25 mouse cellular contexts compared by ENCODE assay signal in the genomic region with DNA sequence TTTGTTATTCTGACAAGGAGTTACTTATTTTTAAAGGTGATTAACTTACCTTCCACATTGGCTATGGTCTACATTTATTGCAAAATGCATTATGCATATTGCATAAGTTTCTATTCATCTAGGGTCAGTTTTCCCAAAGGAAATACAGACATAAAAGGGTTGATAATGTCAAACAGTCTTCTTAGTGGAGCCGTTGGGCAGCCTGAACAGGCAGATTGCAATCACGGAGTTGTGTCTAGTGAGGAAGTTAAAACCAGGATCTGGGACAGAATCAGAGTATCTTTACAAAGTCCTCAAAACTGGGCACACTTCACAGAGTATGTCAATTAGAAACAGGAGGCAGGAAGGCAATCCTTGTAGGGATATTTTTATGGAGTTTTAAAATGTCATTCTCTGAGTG.
DNase-seq lines count a peak whose midpoint lies in the region; ATAC-seq and TF ChIP-seq lines count a peak whose summit lies in the region.
"Had no signal": no experiment of that assay in that cellular context is flagged by ENCODE, and none has a peak within 500 bp of the region (broad histone marks: within the 10 kb centered on the region; RNA-seq: fewer than 3 reads in every experiment).

No protein-coding gene starts in this region.

- no peak for TF ChIP-seq RAD21 in MEL (IDR thresholded peaks at IDR 0.05; ENCODE audit: low read depth, low read length)

- no peak overlapping the region for H3K27ac ChIP-seq in forebrain, embryonic 14.5 days (ENCODE audit: low read depth, low read length)
- no peak overlapping the region for H3K27ac ChIP-seq in forebrain, embryonic 16.5 days (ENCODE audit: low read length)
- H3K27ac ChIP-seq in hindbrain, postnatal 0 days = no peak overlapping the region
- H3K27ac ChIP-seq in hindbrain, embryonic 13.5 days = no peak overlapping the region
- H3K27ac ChIP-seq in MEL (ENCODE audit: control insufficient read depth, low read depth, low read length) = no peak overlapping the region
- H3K27ac ChIP-seq: embryonic facial prominence, embryonic 13.5 days; embryonic facial prominence, embryonic 15.5 days; forebrain, embryonic 10.5 days; forebrain, embryonic 12.5 days; forebrain, embryonic 15.5 days had no signal

- 80% methylated on average over 2 of the region's 2 CpGs for WGBS in forebrain, embryonic 14.5 days
- WGBS in forebrain, embryonic 16.5 days = 79% methylated on average over 2 of the region's 2 CpGs
- WGBS in hindbrain, postnatal 0 days = 88% methylated on average over 2 of the region's 2 CpGs
- WGBS in hindbrain, embryonic 13.5 days = 80% methylated on average over 2 of the region's 2 CpGs

- peak; percentile 42 to 56; a peak in 3 of 4 replicates for TF ChIP-seq EP300 in MEL (IDR thresholded peaks at IDR 0.05; ENCODE audit: low read depth in 1 of 2, low read length in 2 of 2)

- H3K9ac ChIP-seq in forebrain, embryonic 14.5 days (ENCODE audit: low read length) = no peak overlapping the region
- no peak overlapping the region for H3K9ac ChIP-seq in forebrain, embryonic 16.5 days (replicated peaks; ENCODE audit: low read depth, low read length)
- no peak overlapping the region for H3K9ac ChIP-seq in hindbrain, postnatal 0 days (replicated peaks; ENCODE audit: low read length)
- H3K9ac ChIP-seq in hindbrain, embryonic 13.5 days = no peak overlapping the region
- H3K9ac ChIP-seq in MEL (ENCODE audit: control insufficient read depth, low read depth, low read length, poor library complexity, severe bottlenecking) = no peak overlapping the region
- H3K9ac ChIP-seq: embryonic facial prominence, embryonic 13.5 days; embryonic facial prominence, embryonic 15.5 days; forebrain, embryonic 12.5 days; forebrain, embryonic 15.5 days had no signal

- TF ChIP-seq POLR2A in MEL (IDR thresholded peaks at IDR 0.05; ENCODE audit: control insufficient read depth in 1 of 2, insufficient read depth in 1 of 2, low read depth in 1 of 2, low read length in 2 of 2, poor library complexity in 1 of 2) = no peak

- no peak overlapping the region for H3K4me3 ChIP-seq in forebrain, embryonic 14.5 days (ENCODE audit: low read depth, low read length)
- no peak overlapping the region for H3K4me3 ChIP-seq in forebrain, embryonic 16.5 days (replicated peaks; ENCODE audit: low read length)
- H3K4me3 ChIP-seq in hindbrain, postnatal 0 days (ENCODE audit: low read length) = no peak overlapping the region
- H3K4me3 ChIP-seq in hindbrain, embryonic 13.5 days = no peak overlapping the region
- H3K4me3 ChIP-seq in MEL (ENCODE audit: control insufficient read depth in 1 of 2, insufficient read depth in 1 of 2, low read depth in 2 of 2, low read length in 2 of 2) = no peak overlapping the region
- H3K4me3 ChIP-seq: embryonic facial prominence, embryonic 13.5 days; embryonic facial prominence, embryonic 15.5 days; erythroblast, embryonic 14.5 days; forebrain, embryonic 10.5 days; forebrain, embryonic 12.5 days; forebrain, embryonic 15.5 days had no signal

- H3K79me2 ChIP-seq in MEL (ENCODE audit: control insufficient read depth, insufficient read depth, low read length, poor library complexity) = no peaks in the 10 kb centered on the region

- peak; percentile 0 for DNase-seq in forebrain, embryonic 14.5 days (ENCODE audit: low spot score)
- DNase-seq in hindbrain, postnatal 0 days (ENCODE audit: low spot score) = peak; percentile 0
- DNase-seq in MEL (ENCODE audit: low read depth, low spot score) = peak; percentile 17
- DNase-seq: adrenal gland, adult 2 months; adrenal gland, postnatal 10 days; adrenal gland, postnatal 25 days; B cell, adult 2 months; cerebellum, adult 11 months; cerebellum, adult 18-20 months; cerebellum, adult 8-10 months; cerebellum, adult 9-11 months; cerebellum, postnatal 14 days; cerebellum, postnatal 36 days; embryo, embryonic 11 days had no signal

- no peaks in the 10 kb centered on the region for H3K4me1 ChIP-seq in forebrain, embryonic 14.5 days (ENCODE audit: control insufficient read depth, insufficient read depth, low read length)
- no peaks in the 10 kb centered on the region for H3K4me1 ChIP-seq in forebrain, embryonic 16.5 days (replicated peaks; ENCODE audit: control insufficient read depth, insufficient read depth, low read length)
- no peaks in the 10 kb centered on the region for H3K4me1 ChIP-seq in hindbrain, postnatal 0 days (ENCODE audit: insufficient read depth, low read length)
- H3K4me1 ChIP-seq in hindbrain, embryonic 13.5 days (replicated peaks) = no peaks in the 10 kb centered on the region
- peaks cover 11 to 17% of the 10 kb centered on the region in 2 experiments for H3K4me1 ChIP-seq in MEL (ENCODE audit: control insufficient read depth in 1 of 2, insufficient read depth in 2 of 2, low read length in 2 of 2)
- H3K4me1 ChIP-seq: embryonic facial prominence, embryonic 13.5 days; embryonic facial prominence, embryonic 15.5 days; forebrain, embryonic 12.5 days; forebrain, embryonic 15.5 days had no signal

- H3K36me3 ChIP-seq in forebrain, embryonic 14.5 days (ENCODE audit: control insufficient read depth, insufficient read depth, low read length) = no peaks in the 10 kb centered on the region
- no peaks in the 10 kb centered on the region for H3K36me3 ChIP-seq in forebrain, embryonic 16.5 days (ENCODE audit: control insufficient read depth, insufficient read depth)
- H3K36me3 ChIP-seq in hindbrain, postnatal 0 days (ENCODE audit: insufficient read depth, low read length) = no peaks in the 10 kb centered on the region
- H3K36me3 ChIP-seq in hindbrain, embryonic 13.5 days = no peaks in the 10 kb centered on the region
- H3K36me3 ChIP-seq in MEL (ENCODE audit: control insufficient read depth in 1 of 2, insufficient read depth in 2 of 2, low read length in 2 of 2) = peaks cover 0 to 27% of the 10 kb centered on the region in 2 experiments; a peak in 2 of 4 replicates
- H3K36me3 ChIP-seq: embryonic facial prominence, embryonic 13.5 days; embryonic facial prominence, embryonic 15.5 days; forebrain, embryonic 10.5 days; forebrain, embryonic 12.5 days; forebrain, embryonic 15.5 days; G1E had no signal

- no peaks in the 10 kb centered on the region for H3K27me3 ChIP-seq in forebrain, embryonic 14.5 days (replicated peaks; ENCODE audit: control insufficient read depth, insufficient read depth, low read length)
- no peaks in the 10 kb centered on the region for H3K27me3 ChIP-seq in forebrain, embryonic 16.5 days (replicated peaks; ENCODE audit: control insufficient read depth, insufficient read depth, low read length)
- no peaks in the 10 kb centered on the region for H3K27me3 ChIP-seq in hindbrain, postnatal 0 days (ENCODE audit: insufficient read depth, low read length)
- H3K27me3 ChIP-seq in hindbrain, embryonic 13.5 days = no peaks in the 10 kb centered on the region
- H3K27me3 ChIP-seq in MEL (ENCODE audit: control insufficient read depth in 1 of 2, insufficient read depth in 2 of 2, low read length in 2 of 2) = no peaks in the 10 kb centered on the region
- H3K27me3 ChIP-seq: CH12.LX; embryonic facial prominence, embryonic 13.5 days; embryonic facial prominence, embryonic 15.5 days; forebrain, embryonic 12.5 days; forebrain, embryonic 15.5 days had no signal

- ATAC-seq in forebrain, embryonic 14.5 days = no peak
- ATAC-seq in forebrain, embryonic 16.5 days = no peak
- ATAC-seq in hindbrain, postnatal 0 days = no peak
- no peak for ATAC-seq in hindbrain, embryonic 13.5 days (ENCODE audit: low FRiP score)
- ATAC-seq: CD4-positive, CD25-positive, alpha-beta regulatory T cell, adult 4 months; forebrain, embryonic 15.5 days had no signal

- H3K4me2 ChIP-seq in forebrain, embryonic 14.5 days (ENCODE audit: low read length) = no peak overlapping the region
- H3K4me2 ChIP-seq in forebrain, embryonic 16.5 days (ENCODE audit: low read length) = no peak overlapping the region
- no peak overlapping the region for H3K4me2 ChIP-seq in hindbrain, postnatal 0 days (ENCODE audit: low read depth, low read length)
- no peak overlapping the region for H3K4me2 ChIP-seq in hindbrain, embryonic 13.5 days
- H3K4me2 ChIP-seq: embryonic facial prominence, embryonic 13.5 days; embryonic facial prominence, embryonic 15.5 days; forebrain, embryonic 12.5 days; forebrain, embryonic 15.5 days had no signal

- H3K9me3 ChIP-seq in forebrain, embryonic 14.5 days (replicated peaks; ENCODE audit: control insufficient read depth, low read length) = no peaks in the 10 kb centered on the region
- no peaks in the 10 kb centered on the region for H3K9me3 ChIP-seq in forebrain, embryonic 16.5 days (ENCODE audit: control insufficient read depth, low read length)
- H3K9me3 ChIP-seq in hindbrain, postnatal 0 days (ENCODE audit: low read length) = no peaks in the 10 kb centered on the region
- no peaks in the 10 kb centered on the region for H3K9me3 ChIP-seq in hindbrain, embryonic 13.5 days
- H3K9me3 ChIP-seq in MEL (replicated peaks; ENCODE audit: insufficient read depth, low read length) = no peaks in the 10 kb centered on the region
- H3K9me3 ChIP-seq: embryonic facial prominence, embryonic 13.5 days; embryonic facial prominence, embryonic 15.5 days; forebrain, embryonic 10.5 days; forebrain, embryonic 12.5 days; forebrain, embryonic 15.5 days had no signal

- no peak for TF ChIP-seq CTCF in hindbrain, postnatal 0 days (IDR thresholded peaks at IDR 0.05; ENCODE audit: low read depth)
- TF ChIP-seq CTCF in MEL (IDR thresholded peaks at IDR 0.05 in 2 of 3, conservative IDR thresholded peaks at IDR 0.05 in 1 of 3; ENCODE audit: control insufficient read depth in 1 of 3, insufficient read depth in 1 of 3, low read depth in 2 of 3, low read length in 3 of 3, poor library complexity in 1 of 3, severe bottlenecking in 1 of 3) = no peak

TF ChIP-seq in MEL, 35 proteins besides CTCF, POLR2A, EP300 and RAD21:
- TF ChIP-seq GATA1 (IDR thresholded peaks at IDR 0.05; ENCODE audit: low read depth, low read length) = 0 out of 2 replicates have a peak, but pooled peaks have one; percentile 8
- no peak for TF ChIP-seq ZKSCAN1 (IDR thresholded peaks at IDR 0.05; ENCODE audit: low read depth, low read length)
- TF ChIP-seq JUND (IDR thresholded peaks at IDR 0.05; ENCODE audit: low read depth, low read length) = no peak
- peak; percentile 52 for TF ChIP-seq MYB (IDR thresholded peaks at IDR 0.05; ENCODE audit: low read depth, low read length)
- no peak for TF ChIP-seq TAL1 (IDR thresholded peaks at IDR 0.05; ENCODE audit: low read length)
